Mouse (Mus musculus) ES-E14 (cell line): ENCODE results near the gene Grid2ip. TPM values are rescaled to one million over a fixed set of nuclear protein-coding genes. Genes with fewer than 3 reads are reported as not detected.
A peak's percentile ranks its signal among the peaks of the same experiment; 100 is the strongest.

Experiments used
- DNase-seq: peaks from one replicate; pipeline ENCODE4 v3.0.0-alpha.2; 2013; ENCODE audit warnings: low read depth, low spot score
- H3K27ac ChIP-seq: 2 replicates; pipeline ENCODE4 v1.5.1; 2012; ENCODE audit warnings: low read depth, mild to moderate bottlenecking, low read length, moderate library complexity, mixed read lengths; ENCODE audit not compliant: poor library complexity, insufficient read depth, severe bottlenecking
- H3K36me3 ChIP-seq: 2 replicates; pipeline ENCODE4 v1.6.1; 2012; ENCODE audit warnings: mild to moderate bottlenecking, low read length, moderate library complexity, mixed read lengths; ENCODE audit not compliant: control insufficient read depth, poor library complexity, insufficient read depth, severe bottlenecking
- H3K4me1 ChIP-seq, 2 experiments: fragments of 150-350 bp in 1 of 2; sonication (generic) in 1 of 2; 2 replicates each; pipeline ENCODE4 v1.6.1; 2012; ENCODE audit warnings: low read length in 2 of 2, mild to moderate bottlenecking in 1 of 2, mixed read lengths in 1 of 2; ENCODE audit not compliant: control insufficient read depth in 2 of 2, insufficient read depth in 2 of 2, poor library complexity in 1 of 2
- H3K4me3 ChIP-seq, 2 experiments: fragments of 150-350 bp in 1 of 2; sonication (generic) in 1 of 2; 2 replicates each; pipeline ENCODE4 v1.5.1; 2012; ENCODE audit warnings: low read length in 2 of 2, low read depth in 1 of 2, mild to moderate bottlenecking in 1 of 2, mixed read lengths in 1 of 2; ENCODE audit not compliant: insufficient read depth in 1 of 2, poor library complexity in 1 of 2, severe bottlenecking in 1 of 2
- H3K9ac ChIP-seq: 2 replicates; pipeline ENCODE4 v1.6.1; 2012; ENCODE audit warnings: low read depth, mild to moderate bottlenecking, low read length, mixed read lengths; ENCODE audit not compliant: poor library complexity, insufficient read depth, severe bottlenecking
- H3K9me3 ChIP-seq: fragments of 150-350 bp; sonication (generic); 2 replicates; pipeline ENCODE4 v1.6.1; 2012; ENCODE audit warnings: low read depth, mild to moderate bottlenecking, low read length; ENCODE audit not compliant: control insufficient read depth, insufficient read depth
- CHD2 ChIP-seq: IDR thresholded peaks from 2 replicates; pipeline ENCODE4 v1.6.1; 2014; ENCODE audit warnings: mild to moderate bottlenecking, low read depth, low read length, inconsistent platforms
- HCFC1 ChIP-seq: IDR thresholded peaks from 2 replicates; pipeline ENCODE4 v1.6.1; 2012; ENCODE audit warnings: low read length, inconsistent platforms, borderline replicate concordance; ENCODE audit not compliant: insufficient read depth
- MAFK ChIP-seq: IDR thresholded peaks from 2 replicates; pipeline ENCODE4 v1.6.1; 2014; ENCODE audit warnings: mild to moderate bottlenecking, low read depth, low read length, inconsistent platforms; ENCODE audit not compliant: insufficient read depth
- ZC3H11A ChIP-seq: IDR thresholded peaks from 2 replicates; pipeline ENCODE4 v1.6.1; 2012; ENCODE audit warnings: low read depth, mild to moderate bottlenecking, inconsistent platforms, low read length, borderline replicate concordance
- ZNF384 ChIP-seq: IDR thresholded peaks from 2 replicates; pipeline ENCODE4 v1.6.1; 2012; ENCODE audit warnings: low read depth, low read length, inconsistent platforms
- in situ Hi-C, 2 experiments: fragments of 600-800 bp; cut with MboI; formaldehyde crosslinking; loops; one replicate each; pipeline ENCODE4 v1.15.1; 2025; ENCODE audit warnings: low sequenced_read_pairs in 2 of 2, inconsistent platforms in 1 of 2; ENCODE audit not compliant: unreplicated experiment in 2 of 2
- total RNA-seq: library from RNA; depleted of rRNA; stranded (reverse); fragments of 300-350 nt; gene quantifications from 2 replicates; pipeline ENCODE4 v1.2.3, GENCODE M21; 2012; rRNA removed

The Grid2ip gene
- total RNA-seq, result 0.16 and 0.58 TPM in 2 replicates

DNA sequence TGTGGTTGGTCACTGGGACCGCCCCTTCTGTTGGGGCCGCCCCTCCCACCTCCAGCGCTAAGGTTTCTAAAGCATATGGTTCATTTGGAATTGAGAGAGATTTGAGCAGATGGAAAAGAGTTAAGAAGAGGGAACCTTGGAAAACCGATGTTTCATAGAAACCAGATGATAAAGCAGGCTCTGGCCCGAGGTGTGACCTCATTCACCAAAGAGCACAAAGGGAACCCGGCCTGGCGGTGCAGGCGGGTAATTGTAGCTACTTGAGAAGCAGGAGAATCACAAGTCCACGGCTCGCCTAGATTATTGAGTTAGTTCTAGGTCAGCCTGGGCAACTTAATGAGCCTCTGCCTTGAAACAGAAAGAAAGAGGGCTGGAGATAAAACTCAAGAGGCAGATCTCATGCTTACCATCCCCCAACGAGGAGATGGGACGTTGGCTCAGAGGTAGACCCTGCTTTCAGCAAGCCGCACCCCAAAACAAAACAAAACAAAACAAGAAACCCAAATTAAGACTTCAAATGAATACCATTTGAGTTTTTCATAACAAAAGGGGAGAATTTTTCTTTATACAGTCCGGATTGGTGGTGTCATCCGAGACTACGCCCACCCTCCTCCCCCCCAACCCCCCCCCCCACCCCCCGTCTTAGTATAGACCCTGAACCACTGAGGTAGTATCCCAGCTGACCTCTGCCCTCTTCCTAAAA is at the start of gene Grid2ip:
TSS of gene Grid2ip (plus strand) at position 653 of the 703 bp plus-strand sequence.
- H3K9me3 ChIP-seq, result no peaks in the 10 kb centered on the region
- no peak for DNase-seq
- H3K4me1 ChIP-seq, result peaks cover 2 to 6% of the 10 kb centered on the region in 2 experiments; a peak in 3 of 4 replicates
- H3K27ac ChIP-seq, result no peak within 1 kb of the TSS
- no peaks in the 10 kb centered on the region for H3K36me3 ChIP-seq
- peak within 1 kb of the TSS; percentile 44 to 55; a peak in 2 of 4 replicates for H3K4me3 ChIP-seq
- TF ChIP-seq HCFC1 (no peak), MAFK (no peak), ZNF384 (no peak), ZC3H11A (no peak), CHD2 (no peak)
- in situ Hi-C loops, result no loop called here
- H3K9ac ChIP-seq, result peak within 1 kb of the TSS; percentile 1; the same call in 1 of the 2 replicates

DNA sequence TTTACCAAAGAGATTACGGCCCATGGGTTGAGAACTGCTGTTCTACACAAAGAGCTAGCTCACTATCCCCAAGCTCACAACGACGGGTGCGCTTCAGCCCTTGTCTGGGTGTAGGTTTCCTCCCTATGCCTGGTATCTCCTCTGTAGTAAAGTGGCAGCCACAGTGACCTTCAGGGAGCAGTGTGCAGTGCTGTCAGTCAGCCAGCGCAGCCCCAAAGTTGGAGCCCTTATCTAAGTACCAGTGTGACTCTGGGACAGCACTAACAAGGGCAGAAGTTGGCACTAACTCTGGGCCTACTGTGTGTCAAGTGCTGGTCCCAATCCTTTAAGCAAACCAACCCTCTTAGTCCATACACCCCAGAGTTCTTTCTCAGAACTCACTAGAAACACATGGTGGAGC is 48.3 kb upstream of the Grid2ip start:
- Histone ChIP-seq H3K4me3 (no peak overlapping the region), H3K4me1 (peaks cover 0 to 8% of the 10 kb centered on the region in 2 experiments; a peak in 2 of 4 replicates), H3K36me3 (peaks cover 60% of the 10 kb centered on the region), H3K27ac (no peak overlapping the region), H3K9me3 (no peaks in the 10 kb centered on the region), H3K9ac (no peak overlapping the region)
- TF ChIP-seq MAFK, result no peak
- TF ChIP-seq ZC3H11A, result no peak
- TF ChIP-seq HCFC1, result no peak
- TF ChIP-seq ZNF384, result no peak
- no peak for TF ChIP-seq CHD2
- no peak for DNase-seq
- in situ Hi-C loops, result no loop called here

DNA sequence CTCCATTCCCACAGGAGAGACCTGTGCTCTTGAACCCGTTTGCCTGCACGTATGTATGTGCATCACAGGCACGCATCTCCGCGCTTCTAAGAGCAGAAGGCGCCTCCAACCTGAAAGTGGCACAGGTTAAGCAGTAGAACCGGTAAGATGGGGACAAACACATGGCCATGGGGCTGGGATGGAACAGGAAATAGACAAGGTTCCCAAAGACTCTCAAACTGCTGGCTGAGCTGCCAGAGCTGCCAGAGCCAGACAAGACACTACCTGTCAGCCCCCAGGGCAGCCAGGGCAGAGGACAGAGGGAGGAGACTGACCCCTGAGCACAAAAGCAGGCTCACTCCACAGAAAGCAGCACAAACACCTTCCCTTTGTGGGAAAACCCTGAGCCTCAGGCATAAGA is 47.2 kb upstream of the Grid2ip start:
- no peak for DNase-seq
- in situ Hi-C loops, result no loop called here
- no peak overlapping the region for H3K9ac ChIP-seq
- H3K9me3 ChIP-seq, result no peaks in the 10 kb centered on the region
- peaks cover 56% of the 10 kb centered on the region for H3K36me3 ChIP-seq
- H3K4me1 ChIP-seq, result peaks cover 0 to 8% of the 10 kb centered on the region in 2 experiments; a peak in 2 of 4 replicates
- H3K4me3 ChIP-seq, result no peak overlapping the region
- no peak overlapping the region for H3K27ac ChIP-seq
- TF ChIP-seq CHD2 (no peak), MAFK (no peak), HCFC1 (no peak), ZNF384 (no peak)

DNA sequence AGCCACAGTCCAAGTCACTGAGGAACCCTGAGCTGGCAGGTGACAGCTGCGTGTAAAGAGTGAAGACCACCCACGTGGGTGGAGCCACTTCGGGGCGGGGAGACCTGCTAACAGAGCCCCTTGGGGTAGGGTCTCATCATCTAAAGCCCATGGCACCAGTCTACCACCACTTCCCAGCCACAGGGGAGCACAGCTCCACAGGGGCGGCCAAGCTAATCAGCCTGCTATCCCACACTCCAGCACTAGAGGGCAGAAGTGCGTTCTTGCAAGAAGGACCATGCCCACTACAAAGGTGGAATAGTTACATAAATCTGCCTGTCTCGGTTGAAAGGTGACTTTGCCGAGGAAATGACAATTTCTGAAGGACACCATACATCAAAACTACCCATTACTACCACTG is 45.3 kb upstream of the Grid2ip start:
- Histone ChIP-seq H3K9me3 (no peaks in the 10 kb centered on the region), H3K4me1 (peaks cover 0 to 8% of the 10 kb centered on the region in 2 experiments; a peak in 2 of 4 replicates), H3K27ac (no peak overlapping the region), H3K36me3 (peaks cover 40% of the 10 kb centered on the region), H3K4me3 (no peak overlapping the region), H3K9ac (no peak overlapping the region)
- in situ Hi-C loops, result no loop called here
- no peak for TF ChIP-seq ZNF384
- peak; percentile 95 for DNase-seq

DNA sequence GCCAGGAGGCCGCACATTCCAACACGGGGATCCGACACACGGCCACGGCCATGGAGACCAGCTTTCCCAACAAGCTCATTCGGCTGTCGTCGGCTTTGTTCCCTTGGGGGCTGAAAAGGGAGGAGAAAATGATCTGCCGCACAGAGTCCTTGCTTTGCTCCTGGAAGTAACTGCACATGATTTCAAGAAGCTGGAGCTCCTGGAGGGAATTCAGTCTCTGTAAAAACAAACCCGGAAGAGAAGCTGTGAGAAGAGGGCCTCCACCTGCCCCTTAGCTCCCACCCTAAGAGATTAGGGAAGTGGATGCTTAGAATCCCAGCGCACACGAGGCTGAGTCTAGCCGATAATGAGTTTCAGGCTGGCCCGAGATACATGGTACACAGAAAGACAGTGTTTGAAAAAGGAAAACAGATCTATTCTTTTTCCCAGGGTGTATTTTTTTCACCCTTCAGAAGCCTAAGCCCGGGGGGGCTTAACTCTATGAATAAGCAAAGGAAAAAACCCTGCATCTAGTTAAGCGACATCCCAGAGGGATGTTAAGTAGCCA is 42.9 kb upstream of the Grid2ip start:
- H3K4me3 ChIP-seq, result peak overlapping the region; percentile 87 to 94
- no peak overlapping the region for H3K27ac ChIP-seq
- DNase-seq, result no peak
- H3K36me3 ChIP-seq, result peaks cover 36% of the 10 kb centered on the region
- peaks cover 0 to 8% of the 10 kb centered on the region in 2 experiments; a peak in 2 of 4 replicates for H3K4me1 ChIP-seq
- in situ Hi-C loops, result no loop called here
- no peak for TF ChIP-seq HCFC1
- TF ChIP-seq ZNF384, result no peak
- no peak for TF ChIP-seq MAFK
- TF ChIP-seq ZC3H11A, result no peak
- TF ChIP-seq CHD2, result no peak
- no peaks in the 10 kb centered on the region for H3K9me3 ChIP-seq
- peak overlapping the region; percentile 95 for H3K9ac ChIP-seq
